ENCODE assay signal across 9 mouse cellular contexts in the genomic region with DNA sequence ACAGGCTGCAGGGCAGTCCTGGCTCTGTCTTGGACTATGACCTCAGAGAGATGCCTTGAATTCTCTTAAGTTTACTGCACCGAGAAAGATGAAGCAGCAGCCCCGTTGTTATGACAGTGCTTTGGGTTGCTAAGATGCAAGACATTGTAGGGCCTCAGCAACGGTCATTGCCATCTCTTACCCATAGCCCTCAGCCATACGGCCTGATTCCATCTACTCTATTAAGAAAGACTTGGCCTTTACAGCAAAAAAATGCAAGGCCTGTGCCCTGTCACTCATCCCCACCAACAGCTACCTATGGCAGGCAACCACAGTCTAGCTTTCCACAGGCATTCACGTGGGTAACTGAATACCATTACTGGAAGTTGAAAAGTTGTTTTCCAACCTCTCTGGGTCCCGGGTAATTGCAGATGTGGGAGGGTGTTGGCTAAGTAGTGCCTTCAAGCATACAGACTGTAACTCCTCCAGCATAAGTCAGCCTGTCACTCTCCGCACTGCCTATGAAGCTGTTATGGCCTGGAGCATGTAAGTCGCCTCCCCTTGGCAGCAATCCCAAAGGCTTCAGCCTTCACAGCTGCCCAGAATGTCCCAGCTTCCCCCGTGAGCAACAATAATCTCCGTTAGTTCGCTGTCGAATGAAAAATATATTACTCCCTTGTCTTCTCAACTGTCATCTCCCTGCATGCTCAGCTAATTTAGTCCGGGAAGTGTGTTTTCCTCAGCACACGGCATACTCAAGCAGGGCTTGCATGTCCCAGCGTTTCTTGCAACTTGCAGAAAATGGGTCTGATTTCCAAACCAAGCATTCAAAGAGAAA.
DNase-seq lines count a peak whose midpoint lies in the region; ATAC-seq and TF ChIP-seq lines count a peak whose summit lies in the region.
"Had no signal": no experiment of that assay in that cellular context is flagged by ENCODE, and none has a peak within 500 bp of the region (broad histone marks: within the 10 kb centered on the region; RNA-seq: fewer than 3 reads in every experiment).

No protein-coding gene starts in this region.

- H3K27me3 ChIP-seq in intestine, postnatal 0 days (replicated peaks; ENCODE audit: control insufficient read depth, insufficient read depth, low read length) = no peaks in the 10 kb centered on the region
- H3K27me3 ChIP-seq: liver, embryonic 15.5 days had no signal

- DNase-seq in gastrocnemius, adult 18-20 months (ENCODE audit: low spot score) = peak; percentile 4
- DNase-seq in gastrocnemius, postnatal 36 days = no peak
- DNase-seq in adrenal gland, adult 18-20 months (ENCODE audit: low spot score in 2 of 2) = peak; percentile 25 to 40
- peak; percentile 32 for DNase-seq in gastrocnemius, postnatal 10 days
- DNase-seq in lung, postnatal 14 days = peak; percentile 32
- no peak for DNase-seq in yolk sac, embryonic 10.5 days (ENCODE audit: low spot score)

- H3K9ac ChIP-seq in intestine, postnatal 0 days (ENCODE audit: low read depth, low read length) = no peak overlapping the region
- H3K9ac ChIP-seq: liver, embryonic 15.5 days had no signal

- H3K4me1 ChIP-seq in intestine, postnatal 0 days (replicated peaks; ENCODE audit: control insufficient read depth, insufficient read depth, low read length) = no peaks in the 10 kb centered on the region
- H3K4me1 ChIP-seq: liver, embryonic 15.5 days had no signal

- ATAC-seq in intestine, postnatal 0 days = no peak
- no peak for ATAC-seq in granulocyte monocyte progenitor cell, adult 5-6 weeks (replicated peaks; ENCODE audit: poor library complexity, severe bottlenecking)

- intact Hi-C loops in gastrocnemius, postnatal 36 days (cut with DNase I) = no loop called here

- 56% methylated on average over 15 of the region's 15 CpGs for WGBS in intestine, postnatal 0 days

- no peaks in the 10 kb centered on the region for H3K36me3 ChIP-seq in intestine, postnatal 0 days (ENCODE audit: control insufficient read depth, insufficient read depth)
- H3K36me3 ChIP-seq: liver, embryonic 15.5 days had no signal

- peak overlapping the region; percentile 30; the same call in 1 of the 2 replicates for H3K4me2 ChIP-seq in intestine, postnatal 0 days (replicated peaks; ENCODE audit: low read depth)
- H3K4me2 ChIP-seq: liver, embryonic 15.5 days had no signal

- H3K9me3 ChIP-seq in intestine, postnatal 0 days (ENCODE audit: control insufficient read depth) = no peaks in the 10 kb centered on the region
- H3K9me3 ChIP-seq: liver, embryonic 15.5 days had no signal

- no peak for TF ChIP-seq CTCF in intestine, postnatal 0 days (IDR thresholded peaks at IDR 0.05; ENCODE audit: low read depth)

- H3K4me3 ChIP-seq in intestine, postnatal 0 days (ENCODE audit: low read depth, low read length) = no peak overlapping the region
- H3K4me3 ChIP-seq: liver, embryonic 15.5 days had no signal

- H3K27ac ChIP-seq in intestine, postnatal 0 days (ENCODE audit: low read depth, low read length) = no peak overlapping the region
- H3K27ac ChIP-seq: liver, embryonic 15.5 days had no signal

Comparison
In these comparisons a context has a peak if more than half of its experiments do, and no peak if none do; other contexts are left out.
1. DNase-seq: peak in gastrocnemius, adult 18-20 months (single experiment), adrenal gland, adult 18-20 months (2 of 2), gastrocnemius, postnatal 10 days (single experiment) and lung, postnatal 14 days (single experiment); none in gastrocnemius, postnatal 36 days (0 of 2) and yolk sac, embryonic 10.5 days (single experiment).